8 mouse cellular contexts compared by ENCODE assay signal in genomic region chr15:98108297-98109152, GRCm38 (mm10). TPM values are rescaled to one million over a fixed set of nuclear protein-coding genes. Genes with fewer than 3 reads are reported as not detected.
DNase-seq lines count a peak whose midpoint lies in the region; ATAC-seq lines count a peak whose summit lies in the region.

No protein-coding gene starts in this region.

- H3K27ac ChIP-seq in hindbrain, embryonic 13.5 days = peak overlapping the region; percentile 89

- peak; percentile 70 for DNase-seq in T-cell, adult 2 months (ENCODE audit: low spot score)
- DNase-seq in cerebellum, postnatal 25 days = peak; percentile 91 to 92
- peak; percentile 63 to 75 for DNase-seq in frontal cortex, postnatal 25 days (ENCODE audit: low spot score in 2 of 2)
- peak; percentile 78 to 87 for DNase-seq in layer of hippocampus, postnatal 14 days (ENCODE audit: low spot score in 2 of 2)
- peak; percentile 89 for DNase-seq in lung, postnatal 10 days
- peak; percentile 43 for DNase-seq in retina, adult 2 months (ENCODE audit: low read depth, low spot score)
- DNase-seq in thymus, postnatal 25 days = peak; percentile 82

- H3K9me3 ChIP-seq in hindbrain, embryonic 13.5 days = no peaks in the 10 kb centered on the region

- H3K4me1 ChIP-seq in hindbrain, embryonic 13.5 days (replicated peaks) = peaks cover 27% of the 10 kb centered on the region

- ATAC-seq in hindbrain, embryonic 13.5 days (ENCODE audit: low FRiP score) = peak; percentile 95

- WGBS in hindbrain, embryonic 13.5 days = 3% methylated on average over 37 of the region's 37 CpGs

- H3K27me3 ChIP-seq in hindbrain, embryonic 13.5 days = no peaks in the 10 kb centered on the region

- peak overlapping the region; percentile 69 for H3K4me2 ChIP-seq in hindbrain, embryonic 13.5 days

- peak overlapping the region; percentile 86 for H3K9ac ChIP-seq in hindbrain, embryonic 13.5 days

- H3K4me3 ChIP-seq in hindbrain, embryonic 13.5 days = peak overlapping the region; percentile 71

- H3K36me3 ChIP-seq in hindbrain, embryonic 13.5 days = peaks cover 8% of the 10 kb centered on the region

RNA-seq across cellular contexts. Expression of gene Senp1, which starts 15.0 kb away (rescaled TPM):
- 23.3 and 24.7 TPM in 2 replicates for polyA plus RNA-seq in hindbrain, embryonic 13.5 days (2015; fragmentation: Nextera tagmentation; extraction: Ambion mirVana)
- 10 to 100 TPM; 13.5 to 13.7 TPM for total RNA-seq in layer of hippocampus, postnatal 14 days (2021)

RNA-seq across cellular contexts. Expression of gene Pfkm, which starts 16.1 kb away (rescaled TPM):
- polyA plus RNA-seq in hindbrain, embryonic 13.5 days (2015; fragmentation: Nextera tagmentation; extraction: Ambion mirVana) = 70.1 and 70.2 TPM in 2 replicates
- 100 to 1,000 TPM; 309 to 311 TPM for total RNA-seq in layer of hippocampus, postnatal 14 days (2021)

RNA-seq across cellular contexts. Expression of gene Asb8, which starts 56.9 kb away (rescaled TPM):
- polyA plus RNA-seq in hindbrain, embryonic 13.5 days (2015; fragmentation: Nextera tagmentation; extraction: Ambion mirVana) = 52.9 and 59.4 TPM in 2 replicates
- total RNA-seq in layer of hippocampus, postnatal 14 days (2021) = 10 to 100 TPM; 45.0 to 45.6 TPM

RNA-seq across cellular contexts. Expression of gene Ccdc184, which starts 58.4 kb away (rescaled TPM):
- 55.6 and 59.6 TPM in 2 replicates for polyA plus RNA-seq in hindbrain, embryonic 13.5 days (2015; fragmentation: Nextera tagmentation; extraction: Ambion mirVana)
- 10 to 100 TPM; 18.2 to 18.7 TPM for total RNA-seq in layer of hippocampus, postnatal 14 days (2021)

Comparison
In these comparisons a context has a peak if more than half of its experiments do, and no peak if none do; other contexts are left out.
1. Peak in every context shown above with its lines: DNase-seq, ATAC-seq, H3K4me3 ChIP-seq and H3K27ac ChIP-seq.